Mouse (Mus musculus): ENCODE measurements around the gene Lman1l.

- TF ChIP-seq CTCF (IDR thresholded peaks at IDR 0.05; ENCODE audit: insufficient read depth, low read length) (no peak), POLR2A (IDR thresholded peaks at IDR 0.05; ENCODE audit: borderline replicate concordance, extremely low read depth, low read depth, low read length) (no peak)
Measured at GRCm38 (mm10) chr9:57604875-57605274, 15.7 kb downstream of the Lman1l start.
